Mouse (Mus musculus): Measurements from ENCODE around the gene Capn2.

Gene Capn2

DNA sequence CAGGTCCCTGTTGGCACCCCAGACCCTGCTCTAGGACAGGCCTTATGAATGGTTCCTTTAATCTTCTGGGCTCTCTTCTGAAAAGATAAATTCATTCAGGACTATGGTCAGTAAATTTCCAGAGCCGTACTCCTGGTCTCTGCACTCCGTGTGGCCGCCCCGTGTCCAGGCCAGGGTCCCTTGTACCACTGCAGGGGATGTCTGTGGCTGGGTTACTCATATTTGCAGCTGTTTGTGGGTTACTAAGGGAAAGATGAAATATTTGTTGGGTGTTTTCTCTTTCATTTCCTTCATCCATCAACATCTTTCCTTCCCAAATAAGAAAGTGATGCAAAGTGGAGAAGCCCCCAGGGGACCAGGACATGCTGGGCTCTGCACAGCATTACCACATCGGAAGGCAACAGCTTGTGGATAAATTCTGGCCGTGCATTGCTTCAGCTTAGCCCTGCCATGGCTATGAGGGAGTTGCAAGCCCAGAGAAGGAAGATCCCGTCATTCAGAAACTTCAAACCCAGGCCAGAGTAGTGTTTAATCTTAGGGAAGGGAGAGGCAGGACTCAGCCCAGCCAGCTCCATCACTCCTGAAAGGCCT lies 15.5 kb downstream of the Capn2 start:
- no peak for DNase-seq (ENCODE audit: low spot score)

DNA sequence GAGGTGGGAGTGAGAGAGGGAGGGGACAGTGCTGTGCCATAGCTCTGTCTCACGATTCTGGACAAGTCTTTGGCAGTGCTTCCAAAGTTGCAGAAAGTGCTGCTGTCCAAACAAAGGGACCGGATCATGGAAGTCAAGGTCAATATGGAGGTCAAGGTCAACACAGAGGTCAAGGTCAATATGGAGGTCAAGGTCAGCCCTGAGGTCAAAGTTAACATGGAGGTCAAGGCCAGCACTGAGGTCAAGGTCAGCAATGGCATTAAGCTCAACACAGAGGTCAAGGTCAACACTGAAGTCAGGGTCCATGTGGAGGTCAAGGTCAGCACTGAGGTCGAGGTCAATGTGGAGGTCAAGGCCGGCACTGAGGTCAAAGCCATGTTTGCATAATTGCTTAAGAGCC lies 16.6 kb downstream of the Capn2 start:
- DNase-seq (ENCODE audit: low spot score) = no peak

DNA sequence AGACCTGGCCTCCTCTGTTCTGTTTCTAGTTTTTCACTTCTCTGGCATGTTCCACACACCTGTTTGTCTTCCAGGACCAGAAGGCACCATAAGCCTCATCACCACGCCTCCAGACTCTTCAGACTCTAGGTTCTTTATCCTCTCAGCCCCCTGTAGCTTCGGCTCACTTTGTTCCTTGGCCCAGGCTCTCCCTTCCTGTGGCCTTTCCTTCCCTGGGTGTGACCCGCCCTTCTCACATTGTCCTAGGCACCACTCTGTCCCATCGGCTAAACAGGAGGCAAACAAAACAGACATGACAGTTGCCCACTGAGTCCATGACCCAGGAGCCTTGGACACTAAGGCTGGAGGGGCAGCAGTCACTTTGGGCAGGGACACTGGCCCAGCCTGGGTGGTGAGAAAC lies 17.2 kb downstream of the Capn2 start:
- DNase-seq (ENCODE audit: low spot score) = no peak

DNA sequence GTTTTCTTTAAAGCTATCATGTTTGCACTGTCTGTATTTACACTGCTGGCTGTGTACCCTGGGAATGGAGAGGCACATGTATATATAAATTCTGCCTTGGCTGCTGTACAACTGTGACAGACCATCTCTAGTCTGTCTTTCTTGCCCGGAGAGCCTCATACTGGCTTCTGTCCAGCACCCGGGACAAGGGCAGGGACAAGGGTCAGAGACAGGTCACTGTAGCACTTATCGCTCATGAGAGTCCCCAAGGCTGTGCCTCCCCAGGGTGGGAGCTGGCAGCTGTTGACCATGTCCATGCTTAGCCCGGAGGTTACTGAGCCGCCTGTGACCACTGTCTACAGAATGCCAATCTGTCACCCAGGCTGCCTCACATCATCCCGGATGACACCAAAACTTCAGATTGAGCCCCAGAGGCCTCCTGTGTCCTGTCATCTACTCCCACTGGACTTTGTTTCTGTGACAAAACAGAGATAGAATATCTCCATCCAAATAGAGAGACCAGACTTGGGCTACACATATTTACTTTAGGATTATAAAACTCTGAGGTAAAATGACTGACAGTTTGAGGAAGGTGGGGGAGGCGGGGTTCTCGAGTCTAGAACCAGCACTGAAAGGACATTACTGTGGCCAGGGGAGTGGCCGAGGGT lies 17.8 kb downstream of the Capn2 start:
- no peak for DNase-seq (ENCODE audit: low spot score)

DNA sequence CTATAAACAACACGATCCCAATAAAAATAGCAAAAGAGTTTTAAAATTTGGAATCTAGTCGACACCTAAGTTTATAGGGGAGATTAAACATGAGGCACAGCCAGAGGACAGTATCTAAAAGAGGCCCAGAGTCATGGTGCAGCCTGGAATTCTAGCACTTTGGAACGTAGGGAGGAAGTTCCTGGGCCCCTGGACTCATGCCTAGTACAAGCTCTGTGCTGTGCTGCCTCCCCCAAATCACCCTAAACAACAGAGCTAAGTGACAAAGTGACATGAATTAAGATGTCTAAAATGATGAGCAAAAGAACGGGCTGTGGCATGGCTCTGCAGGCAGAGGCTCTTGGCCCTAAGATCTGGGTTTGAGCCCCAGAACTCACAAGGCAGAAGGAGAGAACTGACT lies 19.7 kb downstream of the Capn2 start:
- no peak for DNase-seq (ENCODE audit: low spot score)

DNA sequence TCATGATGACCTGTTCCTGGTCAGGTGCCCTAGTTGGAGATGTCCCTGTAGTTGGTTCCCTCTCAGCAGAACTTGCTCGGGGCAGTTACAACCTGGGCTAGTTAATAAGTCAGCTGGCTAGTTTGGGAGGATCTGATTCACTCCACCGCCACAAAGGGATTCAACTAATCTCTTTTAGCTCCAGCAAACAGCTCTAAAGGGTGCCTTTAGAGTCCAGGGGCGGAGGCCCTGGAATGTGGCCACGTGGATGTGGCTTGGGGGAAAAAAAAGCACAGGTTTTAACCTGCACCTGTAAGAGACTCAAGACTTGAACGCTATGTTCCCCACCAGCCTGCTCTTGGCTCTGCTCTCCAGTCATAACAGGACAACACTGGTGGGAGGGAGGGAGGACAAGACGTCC lies 20.7 kb downstream of the Capn2 start:
- DNase-seq (ENCODE audit: low spot score) = no peak

DNA sequence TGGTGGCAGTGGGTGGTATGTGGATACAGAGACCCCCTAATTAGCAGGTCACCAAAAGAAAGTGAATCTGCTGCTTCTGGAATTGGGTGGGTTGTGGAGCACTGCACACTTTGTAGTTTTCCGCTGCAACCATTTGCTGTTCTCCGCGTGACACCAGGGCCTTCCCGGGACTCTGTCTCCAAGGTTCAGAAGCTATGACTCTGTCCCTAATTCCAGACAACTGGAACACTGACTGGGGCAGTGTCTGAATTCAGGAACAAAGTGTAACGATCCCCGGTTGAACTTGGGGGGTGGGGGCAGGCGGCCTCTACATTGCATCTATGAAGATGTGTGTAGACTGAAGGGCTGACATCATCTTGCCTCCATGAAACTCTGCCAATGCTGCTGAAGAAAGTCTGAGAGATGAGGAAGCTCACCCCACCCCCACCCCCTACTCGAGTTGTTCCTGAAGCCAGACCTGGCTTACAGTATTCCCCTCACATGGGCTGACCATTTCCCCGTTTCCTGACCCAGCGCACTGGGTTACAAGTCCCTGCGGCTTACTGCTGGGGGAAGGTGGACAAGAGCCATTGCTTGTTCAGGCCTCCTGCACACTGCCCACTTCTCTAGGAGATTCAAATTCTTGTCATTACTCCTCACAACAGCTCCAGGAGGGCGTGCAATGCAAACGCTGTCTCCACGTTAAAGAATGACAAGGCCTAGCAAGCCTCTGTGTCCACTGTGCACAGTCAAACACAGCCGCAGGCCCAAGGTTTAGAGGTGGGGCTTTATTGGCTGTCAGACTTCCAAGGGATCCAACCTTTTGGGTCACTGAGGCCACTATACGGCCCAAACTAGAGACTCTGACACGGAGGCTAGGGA lies 22.9 kb downstream of the Capn2 start:
- DNase-seq (ENCODE audit: low spot score) = no peak

DNA sequence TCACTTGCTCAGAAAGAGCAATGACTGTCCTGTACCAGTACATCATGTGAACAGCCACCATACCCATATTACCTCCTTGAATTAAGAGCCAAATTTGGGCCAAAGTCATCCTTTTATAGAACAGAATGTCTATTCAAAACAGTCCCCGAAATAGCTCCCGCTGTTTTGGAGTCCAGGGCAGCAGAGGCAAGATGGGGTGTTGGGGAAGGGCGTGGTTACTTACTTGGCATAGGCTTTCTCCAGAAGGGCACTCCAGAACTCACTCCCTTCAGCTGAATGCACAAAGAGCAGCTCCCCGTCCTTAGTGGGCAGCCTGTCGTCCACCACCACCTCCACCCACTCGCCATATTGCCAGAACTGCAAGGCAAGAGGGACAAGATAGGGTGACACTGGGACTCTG lies 25.6 kb downstream of the Capn2 start:
- no peak for DNase-seq (ENCODE audit: low spot score)

DNA sequence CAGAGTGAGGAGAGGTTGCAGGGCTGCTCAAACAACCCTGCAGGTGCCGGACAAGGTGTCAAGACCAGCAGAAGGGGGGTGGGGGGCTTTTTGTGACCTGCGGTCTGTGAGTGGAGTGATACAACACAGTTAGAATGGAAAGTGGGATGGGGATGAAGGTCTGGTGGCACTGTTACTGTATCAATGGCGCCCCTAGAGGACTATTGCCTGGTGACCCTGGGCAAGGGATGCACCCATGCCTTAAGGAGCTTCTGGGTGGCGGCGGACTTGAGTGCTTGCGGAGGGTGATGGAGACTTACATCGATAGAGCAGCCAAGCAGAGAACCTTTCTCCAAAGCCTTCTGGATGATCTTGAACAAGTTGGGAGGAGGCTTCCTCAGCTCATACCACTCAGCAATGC lies 26.8 kb downstream of the Capn2 start:
- no peak for DNase-seq (ENCODE audit: low spot score)

DNA sequence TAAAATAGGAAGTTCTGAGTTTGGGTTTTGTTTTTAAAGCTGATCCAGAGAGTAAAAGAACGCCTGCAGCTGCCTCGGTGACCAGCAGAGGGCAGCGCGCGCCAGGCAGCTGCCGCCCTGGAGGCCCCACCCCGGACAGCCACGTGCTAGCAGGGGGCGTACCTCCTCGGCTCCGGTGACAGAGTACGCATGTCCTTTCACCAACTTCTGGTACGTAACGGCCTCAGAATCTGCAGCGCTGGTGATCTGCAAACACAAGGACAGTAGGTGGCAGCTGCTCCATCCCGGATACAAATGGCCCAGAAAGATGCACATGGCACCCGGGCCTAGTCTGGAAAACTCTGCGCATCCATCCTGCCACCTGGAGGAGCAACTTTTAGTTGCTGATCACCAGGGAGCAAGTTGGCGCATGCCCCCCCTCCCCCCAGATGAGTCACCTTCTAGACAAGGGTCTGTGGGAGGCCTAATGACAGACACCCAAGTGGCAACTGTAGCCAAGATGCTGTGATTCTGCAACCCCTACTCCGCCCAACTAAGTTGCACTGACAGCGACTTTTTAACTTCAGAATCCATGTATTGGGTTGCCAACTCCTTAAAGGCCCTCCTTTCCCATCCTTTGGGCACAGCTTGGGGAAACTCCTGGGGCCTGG lies 27.5 kb downstream of the Capn2 start:
- peak; percentile 90 for DNase-seq (ENCODE audit: low spot score)

DNA sequence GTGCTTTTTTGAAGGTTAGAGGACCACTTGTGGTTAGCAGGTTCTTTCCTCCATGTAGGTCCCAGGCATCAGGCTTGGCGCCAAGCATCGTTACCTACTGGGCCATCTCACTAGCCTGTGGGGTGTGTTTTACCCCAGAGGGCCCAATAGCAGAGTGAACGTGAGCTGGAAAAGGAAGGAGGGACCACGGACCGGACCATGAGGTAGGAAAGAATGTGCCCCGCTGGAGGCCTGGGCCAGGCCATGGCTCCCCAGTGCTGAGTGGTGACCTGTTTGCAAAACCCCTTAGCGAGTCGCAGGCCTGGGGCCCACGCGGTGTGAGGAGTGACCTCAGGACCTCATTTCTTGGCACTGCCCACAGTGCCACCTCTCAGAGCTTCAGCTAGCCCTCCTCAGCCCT lies 28.9 kb downstream of the Capn2 start:
- DNase-seq (ENCODE audit: low spot score) = no peak

DNA sequence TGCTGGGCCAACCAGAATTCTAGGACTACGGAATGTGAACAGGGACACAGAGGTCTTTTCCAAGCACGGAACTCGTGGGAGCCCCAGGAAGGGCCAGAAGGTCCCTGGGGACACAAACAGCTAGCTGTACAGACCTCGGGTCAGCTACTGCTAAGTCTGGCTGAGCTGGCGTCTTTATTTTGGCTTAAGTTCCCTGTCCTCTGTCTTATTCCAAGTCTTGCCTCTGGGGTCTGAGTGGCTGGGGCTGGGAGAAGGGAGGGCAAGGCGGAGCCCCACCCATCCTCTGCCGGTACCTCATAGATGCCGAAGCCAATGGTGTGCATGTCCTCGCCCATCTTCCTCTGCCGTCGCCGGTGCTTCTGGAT lies 33.5 kb downstream of the Capn2 start:
- DNase-seq (ENCODE audit: low spot score) = no peak

DNA sequence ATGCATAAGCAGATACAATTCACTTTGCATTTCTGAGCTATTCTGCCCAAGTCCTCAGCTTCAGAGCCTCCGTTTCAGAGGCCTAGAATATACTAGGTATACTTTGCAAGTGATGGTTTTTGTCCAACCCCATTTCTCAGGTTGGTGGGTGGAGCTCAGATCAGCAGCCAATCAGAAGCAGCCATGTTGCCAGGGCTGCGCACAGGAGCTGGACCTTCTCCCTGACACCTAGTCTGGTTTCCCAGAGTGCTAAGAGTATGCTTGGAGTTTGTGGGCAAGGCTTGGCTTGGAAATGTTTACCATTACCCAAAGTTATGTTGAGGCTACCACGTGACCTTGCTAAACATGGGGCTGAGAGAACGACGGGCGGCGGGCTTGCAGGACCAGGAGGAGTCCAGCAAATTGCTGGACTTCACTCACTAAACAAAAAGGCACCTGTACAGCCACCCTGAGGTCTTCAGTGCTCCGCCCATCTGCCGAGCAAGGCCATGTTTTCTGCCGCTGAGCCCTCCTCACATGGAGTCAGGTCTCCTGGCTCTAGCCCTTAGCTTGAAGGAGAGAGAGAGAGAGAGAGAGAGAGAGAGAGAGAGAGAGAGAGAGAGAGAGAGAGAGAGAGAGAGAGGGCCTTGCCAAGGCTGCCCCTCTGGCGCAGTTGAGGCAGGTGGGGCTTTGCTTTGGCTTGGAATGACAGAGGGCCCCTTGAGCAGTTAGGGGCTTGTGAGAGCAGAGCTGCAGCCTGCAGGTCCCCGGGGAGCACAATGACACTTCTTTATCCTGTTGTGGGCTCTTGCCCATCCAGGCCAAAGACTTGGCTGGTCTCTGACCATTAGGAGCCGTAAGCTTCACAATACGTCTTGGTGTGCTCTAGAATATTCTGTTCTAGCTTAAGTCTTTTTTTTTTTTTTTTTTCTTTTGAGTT lies 34.2 kb downstream of the Capn2 start:
- no peak for DNase-seq (ENCODE audit: low spot score)

DNA sequence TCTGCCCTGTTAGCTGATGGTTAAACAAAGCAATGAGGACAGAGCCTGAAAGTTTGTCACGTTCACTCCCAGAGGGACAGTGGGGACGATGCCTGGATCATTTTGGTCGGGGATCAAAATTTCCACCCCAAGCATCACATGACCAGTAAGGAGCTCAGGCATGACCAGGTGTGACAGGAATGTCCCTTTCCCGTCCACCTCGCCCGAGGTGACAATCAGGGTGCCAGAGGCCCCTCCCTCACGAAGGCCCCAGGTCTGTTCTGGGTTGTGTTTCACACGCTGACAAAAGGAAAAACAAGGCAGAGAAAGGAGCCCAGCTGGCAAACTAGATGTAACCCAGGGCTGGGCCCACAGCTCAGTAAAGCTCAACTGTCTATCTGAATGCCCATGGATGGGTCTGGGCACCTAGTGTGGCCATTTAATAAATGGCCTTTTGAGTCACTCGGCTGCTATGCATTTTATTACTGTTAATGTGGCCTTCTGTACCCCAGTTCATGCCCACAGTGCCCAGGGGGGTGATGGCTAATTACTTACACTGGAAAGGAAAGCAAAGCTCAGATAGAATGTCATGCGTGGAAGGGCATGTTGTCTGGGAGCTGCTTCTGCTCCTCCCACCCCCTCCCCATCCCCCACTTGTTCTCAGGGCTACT lies 35.6 kb downstream of the Capn2 start:
- DNase-seq (ENCODE audit: low spot score) = no peak

DNA sequence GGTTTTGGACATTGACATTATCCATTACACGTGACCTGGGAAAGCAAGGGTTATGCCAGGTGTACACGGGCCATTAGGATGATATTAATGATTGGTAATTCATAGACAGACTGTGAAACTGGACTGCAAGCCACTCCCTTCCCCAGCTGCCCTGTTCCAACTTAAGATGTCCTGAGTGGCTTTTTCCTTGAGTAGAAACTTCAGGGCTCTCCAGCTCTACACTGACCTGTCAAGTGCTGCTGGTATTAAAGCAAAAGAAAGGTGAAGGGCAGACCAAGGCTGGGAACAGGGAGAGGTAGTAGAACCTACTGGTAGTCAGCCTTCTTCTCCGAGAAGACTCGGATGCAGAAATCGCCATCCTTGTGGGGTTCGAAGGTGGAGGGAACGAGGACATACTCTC lies 36.3 kb downstream of the Capn2 start:
- DNase-seq (ENCODE audit: low spot score) = no peak

DNA sequence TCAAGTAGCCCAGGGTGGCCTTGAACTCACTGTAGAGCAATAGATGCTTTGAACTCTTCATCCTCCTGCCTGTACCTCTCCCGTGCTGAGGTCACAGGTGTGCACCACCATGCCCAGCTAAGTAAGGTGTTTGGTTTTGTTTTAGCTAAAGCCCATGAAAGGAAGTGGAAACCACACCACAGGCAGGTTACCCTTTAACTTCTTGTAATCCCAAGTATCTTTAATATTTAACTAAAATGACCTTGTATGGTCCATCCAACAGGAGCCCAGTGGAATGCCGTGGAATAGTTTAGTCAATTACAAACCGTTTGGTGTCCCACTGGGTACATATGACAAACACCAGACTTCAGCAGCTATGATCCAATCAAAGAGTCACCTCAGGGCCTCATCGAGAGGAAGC lies 38.5 kb downstream of the Capn2 start:
- no peak for DNase-seq (ENCODE audit: low spot score)

DNA sequence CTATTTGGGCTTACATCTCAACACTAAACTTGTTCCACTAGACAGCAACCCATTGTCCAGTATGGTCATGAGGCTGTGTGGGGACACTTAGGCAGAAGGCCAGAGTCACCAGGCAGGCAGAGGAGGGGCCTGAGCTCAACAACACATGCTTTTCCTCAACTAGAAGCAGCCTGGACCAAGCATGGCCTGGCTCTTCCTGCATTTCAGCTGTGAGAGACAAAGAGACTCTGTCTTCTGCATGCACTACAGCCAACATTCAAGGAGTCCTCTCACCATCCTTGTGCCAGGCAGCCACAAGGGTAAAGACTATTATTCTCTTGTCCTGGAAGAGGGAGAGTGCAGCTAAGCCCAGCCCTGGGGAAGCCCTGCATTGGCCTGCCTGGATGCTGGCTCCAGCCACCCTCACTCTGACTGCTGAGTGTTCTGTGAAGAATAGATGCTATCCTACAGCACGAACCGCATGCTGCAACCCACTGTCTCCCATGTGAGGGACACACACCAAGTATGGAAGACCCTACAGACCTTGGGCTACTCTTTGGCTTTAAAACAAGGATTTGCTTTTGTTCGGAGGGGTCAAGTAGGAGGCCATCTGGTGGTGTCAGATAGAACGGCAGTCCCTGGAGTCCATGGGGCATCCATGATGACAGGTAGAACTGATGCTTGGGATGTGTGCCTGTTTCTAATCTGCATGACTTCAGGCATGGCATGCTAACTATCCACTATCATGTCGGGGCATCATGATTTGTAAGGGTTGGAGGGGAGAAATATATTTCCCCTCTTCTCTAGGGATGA lies 42.2 kb downstream of the Capn2 start:
- no peak for DNase-seq (ENCODE audit: low spot score)

DNA sequence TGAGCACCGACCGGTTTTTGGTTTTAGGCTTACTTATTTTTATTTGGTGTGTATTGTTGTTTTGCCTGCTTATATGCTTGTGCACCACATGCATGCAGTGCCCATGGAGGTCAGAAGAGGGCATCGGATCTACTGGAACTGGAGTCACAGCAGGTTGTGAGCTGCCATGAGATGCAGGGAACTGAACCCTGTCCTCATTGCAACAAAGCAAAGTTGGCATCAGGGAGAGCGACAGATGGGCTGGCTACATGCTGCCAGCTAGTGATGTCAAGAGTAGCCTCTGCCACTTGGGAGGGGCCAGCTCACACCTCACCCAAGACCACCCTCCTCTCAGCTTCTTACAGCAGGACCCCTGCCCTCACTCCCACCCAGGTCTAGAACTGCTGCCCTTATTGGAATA lies 51.4 kb downstream of the Capn2 start:
- no peak for DNase-seq (ENCODE audit: low spot score)

DNA sequence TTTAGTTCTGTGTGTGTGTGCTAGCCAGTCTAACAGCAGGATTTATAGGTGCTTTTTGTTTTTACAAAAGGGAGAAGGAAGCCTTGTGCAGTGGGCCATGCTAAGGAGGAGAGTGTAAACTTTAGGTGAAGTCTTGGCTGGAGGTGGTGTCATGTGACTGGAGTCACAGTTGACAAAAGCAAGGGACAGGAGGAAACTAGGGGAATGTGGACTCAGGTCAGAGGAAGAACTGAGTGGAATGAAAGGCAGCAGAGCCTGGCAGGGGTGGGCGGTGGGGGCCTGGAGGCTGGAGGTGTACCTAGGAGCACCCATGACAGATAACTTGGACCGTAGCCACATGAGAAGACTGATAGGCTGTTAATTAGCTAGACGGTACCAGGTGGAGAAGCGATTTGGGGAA lies 52.1 kb downstream of the Capn2 start:
- DNase-seq (ENCODE audit: low spot score) = no peak

DNA sequence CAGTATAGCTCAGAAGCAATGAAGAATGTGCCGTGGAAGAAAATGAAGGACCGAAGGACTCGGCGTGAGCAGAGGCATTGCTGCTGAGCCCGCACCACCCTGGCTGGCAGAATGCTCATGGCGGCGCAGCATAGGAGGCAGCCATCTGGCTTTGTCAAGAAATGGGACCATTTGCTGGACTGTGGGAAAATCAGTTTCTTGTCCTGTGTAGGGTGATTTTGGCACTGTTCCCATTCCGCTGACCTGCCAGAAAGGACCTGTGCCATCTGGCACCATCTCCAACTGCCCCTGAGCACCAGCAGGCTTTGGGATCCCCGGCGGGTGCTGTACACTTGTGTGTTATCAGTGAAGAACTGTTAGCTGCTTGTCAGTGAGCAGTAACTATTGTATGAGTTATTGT lies 55.6 kb downstream of the Capn2 start:
- DNase-seq (ENCODE audit: low spot score) = no peak

DNA sequence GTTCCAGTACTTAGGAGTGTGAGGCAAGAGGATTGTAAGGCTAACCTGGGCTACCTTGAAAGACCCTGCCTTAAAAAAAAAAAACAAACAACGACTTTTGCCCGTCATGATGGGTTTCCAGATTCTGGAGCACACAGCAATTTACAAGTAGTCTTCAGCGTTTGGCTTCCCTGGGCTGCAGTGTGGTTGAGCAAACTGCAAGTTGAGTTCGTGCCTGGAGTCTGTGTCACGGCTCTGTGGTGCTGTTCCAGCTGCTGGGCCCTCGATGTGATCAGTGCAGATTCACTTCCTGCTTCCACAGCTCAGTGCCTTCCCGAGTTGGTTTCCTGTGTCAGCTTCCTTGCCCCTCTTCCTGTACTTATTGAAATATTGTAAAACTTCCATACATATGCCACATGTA lies 56.1 kb downstream of the Capn2 start:
- no peak for DNase-seq (ENCODE audit: low spot score)

Measured in ovary, postnatal 36 days (tissue).